Mouse (Mus musculus) ES-Bruce4 (cell line): Measurements from ENCODE around the gene Gbp2b.

Source experiments
- CTCF ChIP-seq: IDR thresholded peaks from one replicate; pipeline ENCODE4 v1.8.1; 2011; ENCODE audit warnings: low read depth, low read length
- EP300 ChIP-seq: IDR thresholded peaks from 2 replicates; pipeline ENCODE4 v1.6.1; 2011; ENCODE audit warnings: low read depth, low read length; ENCODE audit not compliant: insufficient read depth
- POLR2A ChIP-seq: IDR thresholded peaks from one replicate; pipeline ENCODE4 v1.8.1; 2011; ENCODE audit warnings: low read length; ENCODE audit not compliant: insufficient read depth

DNA sequence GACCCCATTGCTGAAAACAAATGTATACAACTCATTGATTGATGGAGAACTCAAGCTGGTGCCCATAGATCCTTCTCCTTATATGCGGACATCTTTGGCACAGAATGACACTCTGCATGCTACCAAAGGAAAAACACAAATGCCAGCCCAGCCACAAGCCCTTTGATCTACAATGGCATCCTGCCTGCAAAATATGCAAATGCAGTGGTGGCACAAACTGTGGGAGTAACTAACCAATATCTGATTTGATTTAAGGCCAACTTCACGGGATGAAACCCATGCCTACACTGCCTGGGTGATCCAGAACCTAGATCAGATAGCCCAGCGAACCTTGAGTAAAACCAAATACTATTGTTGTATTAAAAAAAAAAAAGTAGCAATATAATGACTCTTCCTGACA lies 48.0 kb upstream of the Gbp2b start:
- TF ChIP-seq CTCF (no peak), POLR2A (no peak), EP300 (no peak)
